Mouse (Mus musculus) spleen, adult 2 months (tissue): Measurements from ENCODE around the gene Plekha5.

Source experiments
- CTCF ChIP-seq: fragments of 200-500 bp; IDR thresholded peaks from 2 replicates; pipeline ENCODE4 v1.5.1; 2011; ENCODE audit warnings: mild to moderate bottlenecking, inconsistent platforms; ENCODE audit not compliant: insufficient read depth, insufficient read length, insufficient replicate concordance; ENCODE audit errors: extremely low read depth
- POLR2A ChIP-seq: fragments of 200-500 bp; IDR thresholded peaks from 2 replicates; pipeline ENCODE4 v1.6.1; 2011; ENCODE audit warnings: low read depth, low read length, inconsistent platforms

GRCm38 (mm10) chr6:140466841-140467240, 43.0 kb downstream of the Plekha5 start:
- TF ChIP-seq CTCF: no peak
- no peak for TF ChIP-seq POLR2A
